Mouse (Mus musculus): ENCODE measurements around the gene Cd63. TPM values are rescaled to one million over a fixed set of nuclear protein-coding genes. Genes with fewer than 3 reads are reported as not detected.

Cd63 gene
- total RNA-seq (2021) = 100 to 1,000 TPM; 279 to 433 TPM
- polyA plus RNA-seq (2012; rRNA removed) = 38.2 and 44.2 TPM in 2 replicates
- long read RNA-seq, transcript Cd63-201 (8 exons, 1,063 nt) = major isoform, 336 of 356 reads
- long read RNA-seq, partial matches to known transcripts = 13 of 356 reads
- long read RNA-seq, other reads (novel, unspliced or antisense) = 6 of 356 reads

- DNase-seq = no peak
Observed at GRCm38 (mm10) chr10:128900698-128901097, at the start of gene Cd63. Cd63 (plus strand) TSS chr10:128900989.

GRCm38 (mm10) chr10:128861176-128861575 lies 39.6 kb upstream of the Cd63 start:
- DNase-seq = no peak

- DNase-seq = no peak
Observed at GRCm38 (mm10) chr10:128866042-128866441, 34.7 kb upstream of the Cd63 start.

- DNase-seq = no peak
Observed at GRCm38 (mm10) chr10:128866518-128866917, 34.3 kb upstream of the Cd63 start.

GRCm38 (mm10) chr10:128870341-128870740 lies 30.4 kb upstream of the Cd63 start:
- no peak for DNase-seq

GRCm38 (mm10) chr10:128878291-128878690 lies 22.5 kb upstream of the Cd63 start:
- DNase-seq = no peak

- DNase-seq = peak; percentile 67
Observed at GRCm38 (mm10) chr10:128878811-128879210, 22.0 kb upstream of the Cd63 start.

GRCm38 (mm10) chr10:128882067-128882466 lies 18.7 kb upstream of the Cd63 start:
- DNase-seq = no peak

- no peak for DNase-seq
Observed at GRCm38 (mm10) chr10:128888941-128889827, 11.6 kb upstream of the Cd63 start.

GRCm38 (mm10) chr10:128889846-128890245 lies 10.9 kb upstream of the Cd63 start:
- DNase-seq = no peak

- DNase-seq = no peak
Observed at GRCm38 (mm10) chr10:128890383-128891295, 10.2 kb upstream of the Cd63 start.

GRCm38 (mm10) chr10:128891296-128892094 lies 9.3 kb upstream of the Cd63 start, which contains the start of gene Gdf11:
Gdf11 (minus strand) TSS chr10:128891718.
- peak; percentile 56 for DNase-seq

- DNase-seq = no peak
Observed at GRCm38 (mm10) chr10:128892246-128892645, 8.5 kb upstream of the Cd63 start.

GRCm38 (mm10) chr10:128895437-128895836 lies 5.4 kb upstream of the Cd63 start:
- peak; percentile 72 for DNase-seq

GRCm38 (mm10) chr10:128895952-128896693 lies 4.7 kb upstream of the Cd63 start:
- peak; percentile 19 for DNase-seq

- DNase-seq = no peak
Observed at GRCm38 (mm10) chr10:128896807-128897206, 4.0 kb upstream of the Cd63 start.

- no peak for DNase-seq
Observed at GRCm38 (mm10) chr10:128897501-128897900, 3.3 kb upstream of the Cd63 start.

- DNase-seq = no peak
Observed at GRCm38 (mm10) chr10:128899759-128900490, 864 bp upstream of the Cd63 start.

- DNase-seq = no peak
Observed at GRCm38 (mm10) chr10:128901409-128901808, 620 bp downstream of the Cd63 start.

- DNase-seq = no peak
Observed at GRCm38 (mm10) chr10:128902409-128902988, 1.7 kb downstream of the Cd63 start.
